ENCODE assay signal across 27 mouse cellular contexts in genomic region chr2:168031842-168032241, GRCm38 (mm10). TPM values are rescaled to one million over a fixed set of nuclear protein-coding genes. Genes with fewer than 3 reads are reported as not detected.
DNase-seq lines count a peak whose midpoint lies in the region; ATAC-seq lines count a peak whose summit lies in the region.
"Had no signal": no experiment of that assay in that cellular context is flagged by ENCODE, and none has a peak within 500 bp of the region (broad histone marks: within the 10 kb centered on the region; RNA-seq: fewer than 3 reads in every experiment).

No protein-coding gene starts in this region.

- H3K4me3 ChIP-seq in heart, embryonic 11.5 days (ENCODE audit: low read depth, low read length): no peak overlapping the region
- no peak overlapping the region for H3K4me3 ChIP-seq in midbrain, embryonic 10.5 days
- no peak overlapping the region for H3K4me3 ChIP-seq in midbrain, embryonic 14.5 days (replicated peaks; ENCODE audit: low read depth, low read length)
- no peak overlapping the region for H3K4me3 ChIP-seq in liver, embryonic 12.5 days
- H3K4me3 ChIP-seq: embryonic facial prominence, embryonic 15.5 days; forebrain, embryonic 12.5 days; hindbrain, embryonic 10.5 days; hindbrain, embryonic 15.5 days; left cerebral cortex, adult 2 months; midbrain, embryonic 13.5 days had no signal

- H3K27me3 ChIP-seq in heart, embryonic 11.5 days (ENCODE audit: control insufficient read depth, insufficient read depth, low read length): no peaks in the 10 kb centered on the region
- no peaks in the 10 kb centered on the region for H3K27me3 ChIP-seq in midbrain, embryonic 10.5 days (ENCODE audit: low read depth, poor library complexity, severe bottlenecking)
- no peaks in the 10 kb centered on the region for H3K27me3 ChIP-seq in midbrain, embryonic 14.5 days (ENCODE audit: control insufficient read depth, insufficient read depth, low read length)
- no peaks in the 10 kb centered on the region for H3K27me3 ChIP-seq in liver, embryonic 12.5 days (replicated peaks)
- H3K27me3 ChIP-seq: embryonic facial prominence, embryonic 15.5 days; forebrain, embryonic 12.5 days; hindbrain, embryonic 15.5 days; midbrain, embryonic 13.5 days had no signal

- no peak overlapping the region for H3K4me2 ChIP-seq in heart, embryonic 11.5 days
- H3K4me2 ChIP-seq in midbrain, embryonic 14.5 days (ENCODE audit: low read length): no peak overlapping the region
- no peak overlapping the region for H3K4me2 ChIP-seq in liver, embryonic 12.5 days
- H3K4me2 ChIP-seq: embryonic facial prominence, embryonic 15.5 days; forebrain, embryonic 12.5 days; hindbrain, embryonic 15.5 days; midbrain, embryonic 13.5 days had no signal

- H3K4me1 ChIP-seq in heart, embryonic 11.5 days (ENCODE audit: control insufficient read depth, insufficient read depth, low read length): peaks cover 15% of the 10 kb centered on the region
- peaks cover 18% of the 10 kb centered on the region for H3K4me1 ChIP-seq in midbrain, embryonic 10.5 days
- no peaks in the 10 kb centered on the region for H3K4me1 ChIP-seq in midbrain, embryonic 14.5 days (ENCODE audit: control insufficient read depth, insufficient read depth, low read length)
- H3K4me1 ChIP-seq in liver, embryonic 12.5 days: peaks cover 39% of the 10 kb centered on the region
- H3K4me1 ChIP-seq: forebrain, embryonic 12.5 days; midbrain, embryonic 13.5 days had no signal

- WGBS in heart, embryonic 11.5 days (ENCODE audit: insufficient replicate concordance): 63% methylated on average over 2 of the region's 2 CpGs
- 74% methylated on average over 2 of the region's 2 CpGs for WGBS in midbrain, embryonic 10.5 days
- 79% methylated on average over 2 of the region's 2 CpGs for WGBS in midbrain, embryonic 14.5 days
- WGBS in liver, embryonic 12.5 days (ENCODE audit: insufficient replicate concordance): 60% methylated on average over 2 of the region's 2 CpGs

- no peaks in the 10 kb centered on the region for H3K36me3 ChIP-seq in heart, embryonic 11.5 days (ENCODE audit: control insufficient read depth, insufficient read depth, low read length)
- no peaks in the 10 kb centered on the region for H3K36me3 ChIP-seq in midbrain, embryonic 10.5 days
- no peaks in the 10 kb centered on the region for H3K36me3 ChIP-seq in midbrain, embryonic 14.5 days (ENCODE audit: control insufficient read depth, insufficient read depth, low read length)
- no peaks in the 10 kb centered on the region for H3K36me3 ChIP-seq in liver, embryonic 12.5 days
- H3K36me3 ChIP-seq: embryonic facial prominence, embryonic 15.5 days; forebrain, embryonic 12.5 days; hindbrain, embryonic 10.5 days; hindbrain, embryonic 15.5 days; midbrain, embryonic 13.5 days had no signal

- no peak overlapping the region for H3K9ac ChIP-seq in heart, embryonic 11.5 days (ENCODE audit: low read depth, low read length)
- no peak overlapping the region for H3K9ac ChIP-seq in midbrain, embryonic 14.5 days (replicated peaks; ENCODE audit: low read length)
- no peak overlapping the region for H3K9ac ChIP-seq in liver, embryonic 12.5 days
- H3K9ac ChIP-seq: embryonic facial prominence, embryonic 15.5 days; forebrain, embryonic 12.5 days; forebrain, postnatal 0 days; hindbrain, embryonic 15.5 days; midbrain, embryonic 13.5 days had no signal

- H3K27ac ChIP-seq in heart, embryonic 11.5 days (ENCODE audit: low read depth, low read length): no peak overlapping the region
- H3K27ac ChIP-seq in midbrain, embryonic 10.5 days (replicated peaks): 0 out of 2 replicates have a peak overlapping the region, but pooled peaks have one; percentile 38
- H3K27ac ChIP-seq in midbrain, embryonic 14.5 days (replicated peaks; ENCODE audit: low read depth, low read length): no peak overlapping the region
- H3K27ac ChIP-seq in liver, embryonic 12.5 days: no peak overlapping the region
- H3K27ac ChIP-seq: embryonic facial prominence, embryonic 15.5 days; forebrain, embryonic 12.5 days; hindbrain, embryonic 10.5 days; hindbrain, embryonic 15.5 days; left cerebral cortex, adult 2 months; midbrain, embryonic 13.5 days had no signal

- 0 out of 2 replicates have a peak, but pooled peaks have one; percentile 33 for ATAC-seq in heart, embryonic 11.5 days (replicated peaks; ENCODE audit: insufficient number of reproducible peaks, low FRiP score, low TSS enrichment)
- no peak for ATAC-seq in midbrain, embryonic 14.5 days (ENCODE audit: low FRiP score, low TSS enrichment)
- ATAC-seq in liver, embryonic 12.5 days: peak; percentile 63
- ATAC-seq: forebrain, postnatal 0 days; inflammation-experienced regulatory T-cells, adult 6 months; midbrain, embryonic 13.5 days had no signal

- intact Hi-C loops in heart, postnatal 36 days (cut with DNase I): no loop called here

- DNase-seq in heart, postnatal 36 days: no peak
- no peak for DNase-seq in midbrain, embryonic 10.5 days (ENCODE audit: low spot score)
- DNase-seq in midbrain, embryonic 14.5 days: no peak
- no peak for DNase-seq in layer of hippocampus, postnatal 25 days (ENCODE audit: extremely low spot score in 1 of 2, low spot score in 1 of 2)
- DNase-seq in testis, postnatal 10 days (ENCODE audit: low spot score): no peak
- DNase-seq: adrenal gland, postnatal 14 days; cerebellum, adult 11-12 months; cerebellum, adult 9-11 months; embryo, embryonic 11 days; forebrain, postnatal 0 days; gastrocnemius, postnatal 10 days; kidney, adult 8-10 months; kidney, postnatal 25 days; lung, postnatal 36 days; thymus, adult 18-20 months; thymus, postnatal 36 days had no signal

- H3K9me3 ChIP-seq in heart, embryonic 11.5 days (replicated peaks; ENCODE audit: control insufficient read depth, low read length): no peaks in the 10 kb centered on the region
- H3K9me3 ChIP-seq in midbrain, embryonic 10.5 days (replicated peaks): peaks cover 13% of the 10 kb centered on the region; the same call in 1 of the 2 replicates
- H3K9me3 ChIP-seq in midbrain, embryonic 14.5 days (ENCODE audit: control insufficient read depth, low read length): no peaks in the 10 kb centered on the region
- H3K9me3 ChIP-seq in liver, embryonic 12.5 days (replicated peaks): peaks cover 8% of the 10 kb centered on the region
- H3K9me3 ChIP-seq: forebrain, embryonic 12.5 days; hindbrain, embryonic 15.5 days had no signal

RNA-seq across cellular contexts. Expression of gene Ripor3, which starts 21.4 kb away (rescaled TPM):
- 0.97 and 2.1 TPM in 2 replicates for polyA plus RNA-seq in heart, embryonic 11.5 days (2014; fragmentation: Nextera tagmentation; extraction: Ambion mirVana)
- total RNA-seq in heart, postnatal 36 days (2021): under 1 TPM; 0.36 to 0.79 TPM
- polyA plus RNA-seq in midbrain, embryonic 10.5 days (2016; fragmentation: Nextera tagmentation; extraction: Ambion mirVana): 0.86 and 0.97 TPM in 2 replicates
- polyA plus RNA-seq in midbrain, embryonic 14.5 days (2014; fragmentation: Nextera tagmentation; extraction: Ambion mirVana): 0.22 TPM in 1 of 2 replicates, not detected in the other
- 2.4 and 2.9 TPM in 2 replicates for polyA plus RNA-seq in liver, embryonic 12.5 days (2016; fragmentation: Nextera tagmentation; extraction: Ambion mirVana)
- total RNA-seq in layer of hippocampus, postnatal 25 days (2021): under 1 TPM in 1 of 2 experiments, not detected in 1; 0.42 TPM
- total RNA-seq: MEL; monocyte, adult 5-6 weeks had no signal

RNA-seq across cellular contexts. Expression of gene Pard6b, which starts 49.0 kb away (rescaled TPM):
- polyA plus RNA-seq in heart, embryonic 11.5 days (2014; fragmentation: Nextera tagmentation; extraction: Ambion mirVana): 8.9 and 11.8 TPM in 2 replicates
- 1 to 10 TPM; 2.7 to 3.1 TPM for total RNA-seq in heart, postnatal 36 days (2021)
- polyA plus RNA-seq in midbrain, embryonic 10.5 days (2016; fragmentation: Nextera tagmentation; extraction: Ambion mirVana): 6.9 and 7.5 TPM in 2 replicates
- polyA plus RNA-seq in midbrain, embryonic 14.5 days (2014; fragmentation: Nextera tagmentation; extraction: Ambion mirVana): 8.2 and 9.2 TPM in 2 replicates
- 4.5 and 4.9 TPM in 2 replicates for polyA plus RNA-seq in liver, embryonic 12.5 days (2016; fragmentation: Nextera tagmentation; extraction: Ambion mirVana)
- total RNA-seq in layer of hippocampus, postnatal 25 days (2021): 1 to 10 TPM; 4.2 TPM
- total RNA-seq: monocyte, adult 5-6 weeks had no signal
